ENCODE assay signal across 25 mouse cellular contexts in the genomic region with DNA sequence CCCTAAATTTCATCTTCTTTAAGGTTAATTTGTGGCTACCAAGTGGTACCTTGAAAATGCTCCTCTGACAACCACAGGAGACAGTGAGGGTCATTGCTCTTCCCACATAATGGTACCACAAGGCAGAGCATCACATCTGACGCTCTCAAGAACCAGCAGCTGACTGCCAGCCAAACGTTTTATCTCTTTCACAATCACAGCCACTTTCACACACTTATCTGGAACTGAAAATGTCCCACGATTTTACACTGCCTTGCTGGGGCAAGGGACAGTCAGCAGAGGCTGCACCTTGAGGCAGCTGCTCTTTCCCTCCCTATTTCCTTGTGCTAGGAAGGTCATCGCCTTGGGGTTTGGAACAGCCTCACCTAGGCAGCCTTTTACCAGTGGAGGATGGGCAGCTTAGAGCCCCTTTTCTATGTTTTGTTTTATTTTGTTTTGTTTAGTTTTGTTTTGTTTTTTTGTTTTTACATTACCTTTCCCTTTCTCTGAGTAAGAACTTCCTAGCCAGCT. TPM values are rescaled to one million over a fixed set of nuclear protein-coding genes. Genes with fewer than 3 reads are reported as not detected.
DNase-seq lines count a peak whose midpoint lies in the region; ATAC-seq lines count a peak whose summit lies in the region.
"Had no signal": no experiment of that assay in that cellular context is flagged by ENCODE, and none has a peak within 500 bp of the region (broad histone marks: within the 10 kb centered on the region; RNA-seq: fewer than 3 reads in every experiment).

No protein-coding gene starts in this region.

- no peak overlapping the region for H3K9ac ChIP-seq in midbrain, embryonic 14.5 days (replicated peaks; ENCODE audit: low read length)
- H3K9ac ChIP-seq: forebrain, embryonic 13.5 days; heart, embryonic 13.5 days; hindbrain, embryonic 14.5 days had no signal

- no peak overlapping the region for H3K27ac ChIP-seq in midbrain, embryonic 14.5 days (replicated peaks; ENCODE audit: low read depth, low read length)
- H3K27ac ChIP-seq: forebrain, embryonic 10.5 days; forebrain, embryonic 13.5 days; heart, adult 2 months; heart, embryonic 10.5 days; heart, embryonic 13.5 days; hindbrain, embryonic 14.5 days; hindbrain, postnatal 0 days had no signal

- H3K27me3 ChIP-seq in megakaryocyte, embryonic 14.5 days (replicated peaks): no peaks in the 10 kb centered on the region
- no peaks in the 10 kb centered on the region for H3K27me3 ChIP-seq in midbrain, embryonic 14.5 days (ENCODE audit: control insufficient read depth, insufficient read depth, low read length)
- H3K27me3 ChIP-seq: forebrain, embryonic 13.5 days; heart, embryonic 13.5 days had no signal

- H3K9me3 ChIP-seq in megakaryocyte, embryonic 14.5 days: no peaks in the 10 kb centered on the region
- no peaks in the 10 kb centered on the region for H3K9me3 ChIP-seq in midbrain, embryonic 14.5 days (ENCODE audit: control insufficient read depth, low read length)
- H3K9me3 ChIP-seq: forebrain, embryonic 10.5 days; forebrain, embryonic 13.5 days; heart, embryonic 10.5 days; heart, embryonic 13.5 days had no signal

- H3K4me2 ChIP-seq in midbrain, embryonic 14.5 days (ENCODE audit: low read length): no peak overlapping the region
- H3K4me2 ChIP-seq: forebrain, embryonic 13.5 days; heart, embryonic 13.5 days; hindbrain, embryonic 14.5 days had no signal

- no peak for ATAC-seq in megakaryocyte, adult 5-6 weeks (ENCODE audit: poor library complexity, severe bottlenecking)
- no peak for ATAC-seq in midbrain, embryonic 14.5 days (ENCODE audit: low FRiP score, low TSS enrichment)
- ATAC-seq: CD4-positive, CD25-positive, alpha-beta regulatory T cell, adult 4 months; forebrain, embryonic 13.5 days; forebrain, embryonic 16.5 days; hindbrain, postnatal 0 days; inflammation-experienced regulatory T-cells, adult 6 months had no signal

- H3K4me3 ChIP-seq in megakaryocyte, embryonic 14.5 days (replicated peaks): peak overlapping the region; percentile 9
- no peak overlapping the region for H3K4me3 ChIP-seq in midbrain, embryonic 14.5 days (replicated peaks; ENCODE audit: low read depth, low read length)
- H3K4me3 ChIP-seq: forebrain, embryonic 10.5 days; forebrain, embryonic 13.5 days; heart, adult 2 months; heart, embryonic 10.5 days; heart, embryonic 13.5 days had no signal

- peak; percentile 51 for DNase-seq in adrenal gland, postnatal 10 days
- no peak for DNase-seq in adrenal gland, postnatal 4 days (ENCODE audit: low spot score in 2 of 2)
- peak; percentile 33 for DNase-seq in adrenal gland, postnatal 14 days
- DNase-seq in midbrain, embryonic 14.5 days: no peak
- DNase-seq: cerebellum, adult 18-20 months; cerebellum, adult 9-10 months; cerebellum, postnatal 14 days; gastrocnemius, postnatal 10 days; gastrocnemius, postnatal 36 days; heart, adult 2 months; heart, postnatal 14 days; heart, postnatal 4 days had no signal

- H3K4me1 ChIP-seq in megakaryocyte, embryonic 14.5 days: peaks cover 12% of the 10 kb centered on the region
- no peaks in the 10 kb centered on the region for H3K4me1 ChIP-seq in midbrain, embryonic 14.5 days (ENCODE audit: control insufficient read depth, insufficient read depth, low read length)
- H3K4me1 ChIP-seq: forebrain, embryonic 10.5 days; forebrain, embryonic 13.5 days had no signal

- H3K36me3 ChIP-seq in megakaryocyte, embryonic 14.5 days (replicated peaks; ENCODE audit: low read length): no peaks in the 10 kb centered on the region
- H3K36me3 ChIP-seq in midbrain, embryonic 14.5 days (ENCODE audit: control insufficient read depth, insufficient read depth, low read length): no peaks in the 10 kb centered on the region
- H3K36me3 ChIP-seq: forebrain, embryonic 10.5 days; heart, embryonic 10.5 days; heart, embryonic 13.5 days had no signal

- WGBS in midbrain, embryonic 14.5 days: 80% methylated on average over 4 of the region's 4 CpGs

RNA-seq across cellular contexts. Expression of a gene that starts 33.3 kb away (rescaled TPM):
- total RNA-seq in adrenal gland, postnatal 10 days (2021): 100 to 1,000 TPM in 1 of 2 experiments, 10 to 100 TPM in 1; 92.6 to 114 TPM
- 100 to 1,000 TPM; 143 to 146 TPM for total RNA-seq in adrenal gland, postnatal 4 days (2021)
- not detected in 2 replicates for polyA plus RNA-seq in megakaryocyte, embryonic 14.5 days (2012; ENCODE audit: insufficient read depth, low replicate concordance)
- total RNA-seq in megakaryocyte, adult 5-6 weeks (2015): 0.09 TPM in 1 of 2 replicates, not detected in the other
- total RNA-seq in megakaryocyte, adult 5-6 weeks (2017): 0.37 TPM in 1 of 2 replicates, not detected in the other
- total RNA-seq in adrenal gland, postnatal 14 days (2021): 126 and 152 TPM in 2 replicates
- 1.4 and 1.6 TPM in 2 replicates for polyA plus RNA-seq in midbrain, embryonic 14.5 days (2014; fragmentation: Nextera tagmentation; extraction: Ambion mirVana)
- total RNA-seq: granulocyte monocyte progenitor cell, adult 5-6 weeks; MEL had no signal

Comparison
In these comparisons a context has a peak if more than half of its experiments do, and no peak if none do; other contexts are left out.
1. DNase-seq: peak in adrenal gland, postnatal 10 days (single experiment) and adrenal gland, postnatal 14 days (single experiment); none in adrenal gland, postnatal 4 days (0 of 2) and midbrain, embryonic 14.5 days (single experiment).
2. RNA of a gene that starts 33.3 kb away (total RNA-seq): 126 to 152 TPM in adrenal gland, postnatal 14 days, 143 to 146 TPM in adrenal gland, postnatal 4 days and 92.6 to 114 TPM in adrenal gland, postnatal 10 days; 0.09 to 0.37 TPM in megakaryocyte, adult 5-6 weeks; every median in the first group is over 10 times any median in the second.